Mouse (Mus musculus) embryonic facial prominence, embryonic 10.5 days (tissue): ENCODE data around the gene Nop56. TPM values are rescaled to one million over a fixed set of nuclear protein-coding genes. Genes with fewer than 3 reads are reported as not detected.

Source experiments
- DNase-seq: peaks from one replicate; pipeline ENCODE4 v3.0.0-alpha.2; 2017; ENCODE audit warnings: low spot score
- H3K27ac ChIP-seq: fragments of 300-500 bp; sonication (generic); replicated peaks from 2 replicates; pipeline ENCODE4 v1.5.1; 2016; ENCODE audit warnings: mild to moderate bottlenecking
- H3K27me3 ChIP-seq: fragments of 300-500 bp; sonication (generic); replicated peaks from 2 replicates; pipeline ENCODE4 v1.6.1; 2016; ENCODE audit warnings: low read depth, mild to moderate bottlenecking; ENCODE audit not compliant: poor library complexity, severe bottlenecking
- H3K36me3 ChIP-seq: fragments of 300-500 bp; sonication (generic); replicated peaks from 2 replicates; pipeline ENCODE4 v1.6.1; 2016; ENCODE audit warnings: mild to moderate bottlenecking, moderate library complexity
- H3K4me1 ChIP-seq: fragments of 300-500 bp; sonication (generic); 2 replicates; pipeline ENCODE4 v1.6.1; 2016
- H3K4me3 ChIP-seq: fragments of 300-500 bp; sonication (generic); 2 replicates; pipeline ENCODE4 v1.5.1; 2016; ENCODE audit warnings: mild to moderate bottlenecking, moderate library complexity
- H3K9me3 ChIP-seq: fragments of 300-500 bp; sonication (generic); 2 replicates; pipeline ENCODE4 v1.6.1; 2016; ENCODE audit warnings: mild to moderate bottlenecking
- WGBS: fragments of 180-500 bp; shearing (Covaris S2); methylation state at CpG from one replicate; pipeline ENCODE4 v1.1.7; 2016; 5-methylcytosine and 5-hydroxymethylcytosine counted together
- polyA plus RNA-seq: library from polyadenylated mRNA; unstranded; fragments of >200 nt; fragmentation: Nextera tagmentation; extraction: Ambion mirVana; gene quantifications from 2 replicates; pipeline ENCODE4 v1.2.1, GENCODE M21; 2016

Nop56 gene
- polyA plus RNA-seq, 1 experiment from 2014 or later: 471 TPM

DNA sequence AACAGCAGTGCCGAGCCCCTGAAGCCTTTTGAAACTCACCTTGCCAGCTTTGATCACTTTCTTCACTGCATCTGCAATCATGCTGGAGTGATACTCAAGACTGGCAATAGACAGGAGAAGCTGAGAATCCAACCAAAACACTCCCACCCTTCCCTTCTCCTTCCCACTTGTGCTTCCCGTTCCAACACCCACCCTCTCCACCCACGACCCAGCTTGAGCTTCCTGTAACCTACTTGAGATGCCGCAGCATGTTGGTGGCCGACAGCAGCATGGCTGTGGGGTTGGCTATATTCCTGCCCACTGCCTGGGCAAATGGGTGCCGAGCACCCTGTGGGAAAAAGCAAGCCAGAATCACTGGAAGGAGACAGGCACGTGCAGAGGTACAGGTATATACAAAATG, 6.0 kb downstream of the Nop56 start:
- DNase-seq: no peak
- Histone ChIP-seq H3K36me3 (peaks cover 64% of the 10 kb centered on the region), H3K4me3 (0 out of 2 replicates have a peak overlapping the region, but pooled peaks have one; percentile 16), H3K9me3 (no peaks in the 10 kb centered on the region), H3K4me1 (peaks cover 35% of the 10 kb centered on the region), H3K27ac (no peak overlapping the region), H3K27me3 (no peaks in the 10 kb centered on the region)
- 73% methylated on average over 7 of the region's 7 CpGs for WGBS

DNA sequence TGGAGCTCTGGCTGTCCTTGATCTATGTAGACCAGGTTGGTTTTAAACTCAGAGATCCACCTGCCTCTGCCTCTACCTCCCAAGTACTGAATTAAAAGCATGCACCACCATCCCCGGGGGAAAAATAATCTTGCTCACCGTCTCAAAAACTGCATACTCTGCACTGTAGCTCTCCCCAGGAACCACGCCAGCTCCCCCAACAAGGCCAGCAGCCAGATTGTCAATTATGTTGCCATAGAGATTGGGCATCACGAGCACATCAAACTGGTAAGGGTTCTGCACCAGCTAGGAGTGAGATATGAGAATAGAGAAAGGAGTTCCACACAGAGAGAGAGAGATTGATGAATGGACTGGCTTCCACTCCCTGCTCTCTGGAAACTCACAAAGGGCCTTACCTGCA, 6.6 kb downstream of the Nop56 start:
- WGBS: 81% methylated on average over 4 of the region's 4 CpGs

DNA sequence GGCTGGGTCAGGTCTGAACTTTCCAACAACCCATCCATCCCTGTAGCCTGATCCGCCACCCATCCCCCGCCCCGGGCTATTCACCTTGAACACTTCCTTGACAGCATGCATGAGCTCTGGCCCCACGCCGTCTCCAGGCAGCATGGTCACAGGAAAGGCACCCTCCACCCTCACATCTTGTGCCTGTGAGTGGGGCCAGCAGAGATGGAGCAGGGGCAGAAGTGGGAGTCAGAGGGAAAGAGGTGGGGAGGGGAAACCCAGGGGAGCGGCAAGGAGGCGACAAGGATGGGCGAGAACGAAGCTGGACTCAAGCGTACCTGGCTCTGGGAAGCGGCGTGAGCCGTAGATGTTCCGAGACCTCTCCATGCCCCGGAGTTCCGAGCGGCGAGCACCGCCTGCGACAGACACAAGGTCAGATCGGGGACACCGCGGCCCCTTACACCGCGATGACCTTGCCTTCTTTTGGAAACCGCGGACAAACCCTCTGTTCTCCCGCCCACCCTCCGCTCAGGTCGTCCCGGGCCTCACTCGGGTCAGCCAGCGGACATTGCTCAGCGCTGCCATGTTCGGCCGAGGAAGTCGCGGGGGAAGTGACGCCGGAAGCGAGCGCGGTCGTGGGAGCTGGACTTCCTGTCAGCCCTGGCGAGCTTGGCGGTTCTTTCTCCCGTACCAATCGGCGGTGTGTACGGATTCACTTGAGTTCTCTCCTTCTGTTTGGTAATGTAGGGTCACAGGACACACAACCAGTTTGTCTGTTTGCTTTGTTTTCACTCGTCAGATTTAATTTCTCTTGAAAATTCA, 9.8 kb downstream of the Nop56 start, which contains the start of gene Idh3b:
TSS of gene Idh3b (minus strand) at position 694 of the 801 bp plus-strand sequence.
- WGBS: under 1% methylated on average over 51 of the region's 51 CpGs
- H3K27me3 ChIP-seq: no peaks in the 10 kb centered on the region
- H3K4me1 ChIP-seq: peaks cover 18% of the 10 kb centered on the region
- H3K9me3 ChIP-seq: no peaks in the 10 kb centered on the region
- DNase-seq: peak; percentile 92
- H3K27ac ChIP-seq: peak within 1 kb of the TSS; percentile 89
- peaks cover 31% of the 10 kb centered on the region for H3K36me3 ChIP-seq
- H3K4me3 ChIP-seq: peak within 1 kb of the TSS; percentile 98

More for the DNA sequence above, 6.6 kb downstream of the Nop56 start:
- Histone ChIP-seq H3K36me3 (peaks cover 60% of the 10 kb centered on the region), H3K4me3 (no peak overlapping the region), H3K9me3 (no peaks in the 10 kb centered on the region), H3K4me1 (peaks cover 32% of the 10 kb centered on the region), H3K27ac (no peak overlapping the region), H3K27me3 (no peaks in the 10 kb centered on the region)
- no peak for DNase-seq

DNA sequence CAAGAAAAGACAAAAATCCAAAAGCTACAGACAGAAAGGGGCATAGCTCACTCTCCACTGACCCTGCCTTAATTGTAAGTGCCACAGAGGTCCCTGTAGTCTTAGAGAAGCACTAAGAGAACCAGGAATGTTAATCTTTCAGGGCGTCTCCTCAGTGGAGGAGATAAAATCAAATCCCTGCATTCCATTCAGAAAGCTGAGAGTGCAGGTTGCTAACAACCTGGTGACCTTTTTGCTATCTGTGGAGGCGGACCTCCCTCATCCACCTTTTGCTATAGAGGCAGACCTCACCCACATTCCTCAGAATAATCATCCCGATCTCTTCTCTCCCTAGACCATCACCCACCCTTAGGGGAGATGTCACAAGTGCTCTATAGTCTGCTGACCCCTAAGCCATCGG, 14.9 kb downstream of the Nop56 start:
- 0 out of 2 replicates have a peak, but pooled peaks cover 3% of the 10 kb centered on the region for H3K36me3 ChIP-seq
- H3K9me3 ChIP-seq: no peaks in the 10 kb centered on the region
- no peak overlapping the region for H3K27ac ChIP-seq
- WGBS: 61% methylated on average over 4 of the region's 4 CpGs
- no peak for DNase-seq
- peaks cover 25% of the 10 kb centered on the region for H3K27me3 ChIP-seq
- H3K4me3 ChIP-seq: no peak overlapping the region
- H3K4me1 ChIP-seq: peaks cover 35% of the 10 kb centered on the region

DNA sequence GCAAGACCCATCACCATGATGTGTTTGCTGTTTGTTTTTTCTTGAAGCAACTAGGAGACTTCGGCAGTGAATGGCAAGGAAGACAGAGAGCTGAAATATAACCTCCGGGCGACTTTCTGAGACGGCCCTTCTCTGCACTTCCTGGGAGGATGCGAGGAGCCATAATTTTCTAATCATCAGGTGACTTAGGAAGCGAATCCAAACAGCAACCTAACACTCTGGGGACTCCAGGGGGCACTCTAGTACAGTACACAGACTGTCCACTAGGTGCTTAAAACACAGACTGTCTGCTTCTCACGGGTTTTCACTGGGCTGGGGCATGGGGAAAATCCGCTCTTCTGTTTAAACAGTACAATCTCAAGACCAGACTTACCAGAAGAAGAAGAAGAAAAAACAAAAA, 17.2 kb downstream of the Nop56 start:
- WGBS: 15% methylated on average over 8 of the region's 8 CpGs
- H3K4me3 ChIP-seq: peak overlapping the region; percentile 18; the same call in 1 of the 2 replicates

GRCm38 (mm10) chr2:130293009-130293408, 18.8 kb downstream of the Nop56 start:
- DNase-seq: no peak
- WGBS: 54% methylated on average over 3 of the region's 3 CpGs
- Histone ChIP-seq H3K27me3 (peaks cover 61% of the 10 kb centered on the region), H3K4me1 (peaks cover 57% of the 10 kb centered on the region), H3K9me3 (no peaks in the 10 kb centered on the region), H3K4me3 (no peak overlapping the region), H3K27ac (no peak overlapping the region), H3K36me3 (peaks cover 4% of the 10 kb centered on the region; the same call in 1 of the 2 replicates)

More for the DNA sequence above, 17.2 kb downstream of the Nop56 start:
- H3K9me3 ChIP-seq: no peaks in the 10 kb centered on the region
- H3K27me3 ChIP-seq: peaks cover 45% of the 10 kb centered on the region
- peak; percentile 61 for DNase-seq
- no peaks in the 10 kb centered on the region for H3K36me3 ChIP-seq
- peaks cover 49% of the 10 kb centered on the region for H3K4me1 ChIP-seq
- H3K27ac ChIP-seq: no peak overlapping the region

- peak overlapping the region; percentile 77 for H3K4me3 ChIP-seq
- 5% methylated on average over 4 of the region's 4 CpGs for WGBS
- H3K9me3 ChIP-seq: no peaks in the 10 kb centered on the region
- H3K36me3 ChIP-seq: peaks cover 7% of the 10 kb centered on the region; the same call in 1 of the 2 replicates
- peaks cover 57% of the 10 kb centered on the region for H3K4me1 ChIP-seq
- peak; percentile 44 for DNase-seq
- no peak overlapping the region for H3K27ac ChIP-seq
- H3K27me3 ChIP-seq: peaks cover 66% of the 10 kb centered on the region
Observed at GRCm38 (mm10) chr2:130293486-130293885, 19.3 kb downstream of the Nop56 start.

DNA sequence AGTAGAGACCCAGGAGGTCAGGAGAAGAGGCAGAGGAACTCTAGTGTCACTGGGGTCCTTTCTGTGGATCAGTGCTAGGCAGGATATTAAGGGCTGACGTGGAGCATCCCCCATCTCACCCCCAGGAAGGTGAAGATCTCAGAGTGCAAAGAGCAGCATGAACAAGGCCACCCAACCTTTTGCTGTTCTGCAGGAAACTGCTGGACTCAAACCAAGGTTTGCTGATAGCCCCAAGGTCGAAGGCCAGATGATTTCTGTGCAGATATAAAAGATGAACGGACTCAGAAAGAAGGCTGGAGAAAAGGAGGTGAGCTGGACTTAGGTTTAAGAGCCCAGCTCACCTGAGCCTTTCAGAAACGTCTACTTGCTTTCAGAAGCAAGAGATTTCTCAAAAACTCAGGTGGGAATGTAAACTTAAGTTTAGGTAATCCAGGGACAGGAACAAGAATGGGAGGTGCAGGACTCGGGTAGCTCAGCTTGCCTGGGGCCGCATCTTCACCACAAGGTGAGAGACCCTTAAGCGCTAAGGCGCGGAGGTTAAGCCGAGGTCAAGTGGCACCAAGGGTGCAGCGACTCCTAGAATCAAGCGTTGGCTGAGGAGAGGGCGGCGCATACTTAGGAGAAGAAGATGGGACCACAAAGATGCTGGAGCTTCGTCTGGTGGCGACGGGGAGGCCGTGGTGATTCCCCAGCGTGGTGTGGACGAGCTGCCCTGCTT, 20.1 kb downstream of the Nop56 start:
- 8% methylated on average over 20 of the region's 20 CpGs for WGBS

GRCm38 (mm10) chr2:130294936-130295277, 20.7 kb downstream of the Nop56 start, which contains the start of gene Ebf4:
TSS of gene Ebf4 (plus strand) at chr2:130295169.
- Histone ChIP-seq H3K27ac (peak within 1 kb of the TSS; percentile 83), H3K27me3 (peaks cover 76% of the 10 kb centered on the region), H3K4me1 (peaks cover 57% of the 10 kb centered on the region), H3K9me3 (no peaks in the 10 kb centered on the region), H3K36me3 (peaks cover 7% of the 10 kb centered on the region; the same call in 1 of the 2 replicates), H3K4me3 (peak within 1 kb of the TSS; percentile 77)
- under 1% methylated on average over 38 of the region's 39 CpGs for WGBS
- DNase-seq: peak; percentile 88

More for the DNA sequence above, 20.1 kb downstream of the Nop56 start:
- H3K9me3 ChIP-seq: no peaks in the 10 kb centered on the region
- peaks cover 7% of the 10 kb centered on the region; the same call in 1 of the 2 replicates for H3K36me3 ChIP-seq
- peaks cover 57% of the 10 kb centered on the region for H3K4me1 ChIP-seq
- peak overlapping the region; percentile 83 for H3K27ac ChIP-seq
- H3K4me3 ChIP-seq: peak overlapping the region; percentile 77
- no peak for DNase-seq
- H3K27me3 ChIP-seq: peaks cover 75% of the 10 kb centered on the region

- Histone ChIP-seq H3K27me3 (peaks cover 76% of the 10 kb centered on the region), H3K36me3 (peaks cover 7% of the 10 kb centered on the region; the same call in 1 of the 2 replicates), H3K4me3 (peak overlapping the region; percentile 77), H3K27ac (peak overlapping the region; percentile 83), H3K4me1 (peaks cover 57% of the 10 kb centered on the region), H3K9me3 (no peaks in the 10 kb centered on the region)
- WGBS: 2% methylated on average over 99 of the region's 99 CpGs
- DNase-seq: peak; percentile 76
Observed at GRCm38 (mm10) chr2:130295331-130296133, 21.3 kb downstream of the Nop56 start.

- H3K36me3 ChIP-seq: peaks cover 7% of the 10 kb centered on the region; the same call in 1 of the 2 replicates
- H3K4me3 ChIP-seq: peak overlapping the region; percentile 77
- H3K9me3 ChIP-seq: no peaks in the 10 kb centered on the region
- DNase-seq: peak; percentile 32
- peaks cover 76% of the 10 kb centered on the region for H3K27me3 ChIP-seq
- peak overlapping the region; percentile 83; the same call in 1 of the 2 replicates for H3K27ac ChIP-seq
- peaks cover 54% of the 10 kb centered on the region for H3K4me1 ChIP-seq
- 3% methylated on average over 20 of the region's 20 CpGs for WGBS
Observed at GRCm38 (mm10) chr2:130296134-130296745, 22.0 kb downstream of the Nop56 start.
